Mouse (Mus musculus): ENCODE data around the gene Txndc17.
"Not testable (repeated sequence)": the region's sequence is repeated elsewhere in the genome, so short reads cannot be mapped to it uniquely, and the experiment has no call there.

Txndc17 gene

DNA sequence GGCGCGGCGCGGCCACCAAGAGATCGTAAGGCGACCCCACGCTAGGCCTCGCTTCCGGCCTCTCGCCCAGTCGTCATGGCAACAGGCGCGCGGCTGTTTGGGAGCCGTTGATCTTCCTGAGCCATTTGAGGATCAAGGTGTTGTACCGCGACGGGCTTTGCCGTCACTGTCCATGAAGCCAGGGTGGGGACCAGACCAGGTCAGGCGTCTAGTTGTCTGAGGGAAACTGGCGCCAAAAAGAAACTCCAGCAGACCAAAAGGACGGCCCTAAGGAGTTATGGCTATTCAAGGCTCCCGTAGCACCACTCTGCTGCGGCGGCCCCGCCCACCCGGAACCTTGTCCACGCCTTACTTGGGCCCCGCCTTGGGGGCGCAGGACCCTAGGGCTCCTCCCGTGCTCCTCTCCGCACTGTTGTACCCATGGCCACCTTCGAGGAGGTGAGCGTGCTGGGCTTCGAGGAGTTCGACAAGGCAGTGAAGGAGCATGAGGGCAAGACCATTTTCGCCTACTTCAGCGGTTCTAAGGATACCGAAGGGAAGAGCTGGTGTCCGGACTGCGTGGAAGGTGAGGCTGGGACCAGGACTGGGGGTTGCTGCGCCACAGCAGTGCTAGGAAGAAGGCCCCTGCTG, at the start of gene Txndc17, which contains the start of gene 4933427D14Rik:
TSS of gene Txndc17 (plus strand) at position 344 of the 630 bp plus-strand sequence.
TSS of gene 4933427D14Rik (minus strand) at position 256 of the 630 bp plus-strand sequence.
- in situ Hi-C loops (cut with MboI; ENCODE audit: low sequenced_read_pairs): loop anchor here (25.0 kb wide), 1 partner anchor 530 kb away; no protein-coding TSS in a partner anchor

GRCm38 (mm10) chr11:72163198-72163597, 44.1 kb upstream of the Txndc17 start:
- in situ Hi-C loops (cut with MboI; ENCODE audit: low sequenced_read_pairs): no loop called here

GRCm38 (mm10) chr11:72169871-72170270, 37.5 kb upstream of the Txndc17 start:
- in situ Hi-C loops (cut with MboI; ENCODE audit: low sequenced_read_pairs): no loop called here

DNA sequence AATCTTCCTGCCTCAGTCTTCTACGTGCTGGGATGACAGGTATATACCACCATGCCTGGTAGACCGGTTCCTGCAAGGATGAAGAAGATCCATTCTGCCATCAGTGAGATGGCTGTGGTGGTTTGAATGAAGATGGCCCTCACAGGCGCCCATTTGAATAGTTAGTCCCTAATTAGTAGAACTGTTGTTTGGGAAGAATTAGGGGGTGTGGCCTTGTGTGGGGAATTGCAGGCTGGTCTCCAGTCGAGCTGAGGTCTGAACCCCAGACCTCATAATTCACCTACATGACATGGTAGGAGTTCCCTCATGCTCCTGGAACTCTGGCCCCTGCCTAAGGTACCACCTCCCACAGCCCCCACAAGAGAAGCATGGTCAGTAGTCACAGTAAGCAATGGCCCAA, 35.4 kb upstream of the Txndc17 start:
- in situ Hi-C loops (cut with MboI; ENCODE audit: low sequenced_read_pairs): not testable (repeated sequence)

- in situ Hi-C loops (cut with MboI; ENCODE audit: low sequenced_read_pairs): no loop called here
Measured at GRCm38 (mm10) chr11:72173506-72173905, 33.8 kb upstream of the Txndc17 start.

GRCm38 (mm10) chr11:72174721-72175120, 32.6 kb upstream of the Txndc17 start:
- in situ Hi-C loops (cut with MboI; ENCODE audit: low sequenced_read_pairs): no loop called here

DNA sequence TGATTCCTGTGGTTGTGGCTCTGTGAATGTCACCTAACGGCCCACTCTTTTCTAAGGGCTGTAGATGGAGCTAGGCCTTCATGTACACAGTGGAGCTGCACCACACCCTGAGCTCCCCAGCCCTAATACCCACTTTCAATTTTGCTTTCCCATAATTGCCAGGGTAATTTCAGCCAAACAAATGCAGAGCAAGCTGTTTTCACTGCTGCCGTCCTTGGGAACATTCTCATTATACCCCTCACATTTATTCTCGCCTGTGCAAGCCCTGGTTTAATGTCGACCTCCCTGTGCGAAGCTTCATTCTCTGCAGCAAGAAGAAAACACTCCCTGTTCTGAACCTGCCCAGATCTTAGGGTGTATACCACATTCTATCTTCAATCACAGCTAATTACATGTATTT, 31.4 kb upstream of the Txndc17 start:
- in situ Hi-C loops (cut with MboI; ENCODE audit: low sequenced_read_pairs): no loop called here

- in situ Hi-C loops (cut with MboI; ENCODE audit: low sequenced_read_pairs): no loop called here
Measured at GRCm38 (mm10) chr11:72176553-72176952, 30.8 kb upstream of the Txndc17 start.

DNA sequence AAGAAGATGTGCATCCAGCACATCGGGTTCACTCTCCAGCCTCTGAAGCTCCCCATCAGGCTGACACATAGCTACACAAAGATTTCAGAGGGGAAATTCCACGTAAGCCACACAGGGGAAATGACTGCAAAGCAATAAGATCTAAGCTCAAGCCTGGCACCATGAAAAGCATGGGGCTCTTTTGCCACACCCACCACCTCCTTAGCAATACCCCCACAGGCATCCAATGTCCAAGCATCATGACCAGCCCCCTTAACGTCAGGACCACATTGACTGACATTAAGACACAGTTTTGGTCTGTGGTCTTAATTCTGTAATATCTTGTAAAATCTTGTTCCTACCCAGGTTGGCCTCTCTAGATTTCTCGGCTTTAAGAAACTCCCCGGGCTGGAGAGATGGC, 26.8 kb upstream of the Txndc17 start:
- in situ Hi-C loops (cut with MboI; ENCODE audit: low sequenced_read_pairs): no loop called here

- in situ Hi-C loops (cut with MboI; ENCODE audit: low sequenced_read_pairs): no loop called here
Measured at GRCm38 (mm10) chr11:72181136-72181535, 26.2 kb upstream of the Txndc17 start.

- in situ Hi-C loops (cut with MboI; ENCODE audit: low sequenced_read_pairs): no loop called here
Measured at GRCm38 (mm10) chr11:72184252-72184651, 23.1 kb upstream of the Txndc17 start.

- in situ Hi-C loops (cut with MboI; ENCODE audit: low sequenced_read_pairs): no loop called here
Measured at GRCm38 (mm10) chr11:72190857-72191256, 16.5 kb upstream of the Txndc17 start.

- in situ Hi-C loops (cut with MboI; ENCODE audit: low sequenced_read_pairs): no loop called here
Measured at GRCm38 (mm10) chr11:72194259-72194658, 13.1 kb upstream of the Txndc17 start.

DNA sequence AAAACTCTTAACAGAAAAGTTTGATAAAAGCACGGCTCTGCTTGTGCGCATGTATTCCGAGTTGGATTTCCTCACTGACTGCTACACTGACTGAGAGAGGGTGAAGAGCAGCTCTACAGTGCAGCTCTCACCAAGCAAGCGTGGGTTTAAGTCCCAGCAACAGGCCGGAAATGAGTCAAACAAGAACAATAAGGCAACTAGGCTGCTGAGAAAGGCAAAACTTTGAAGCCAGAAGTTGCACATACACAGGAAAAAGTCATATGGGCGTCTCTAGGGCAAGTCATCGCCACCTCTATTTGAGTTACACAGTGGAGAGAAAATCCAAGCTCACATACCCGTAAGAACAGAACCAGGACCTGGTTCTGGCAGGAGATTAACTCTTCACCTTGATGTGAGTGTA, 10.8 kb upstream of the Txndc17 start:
- in situ Hi-C loops (cut with MboI; ENCODE audit: low sequenced_read_pairs): no loop called here

DNA sequence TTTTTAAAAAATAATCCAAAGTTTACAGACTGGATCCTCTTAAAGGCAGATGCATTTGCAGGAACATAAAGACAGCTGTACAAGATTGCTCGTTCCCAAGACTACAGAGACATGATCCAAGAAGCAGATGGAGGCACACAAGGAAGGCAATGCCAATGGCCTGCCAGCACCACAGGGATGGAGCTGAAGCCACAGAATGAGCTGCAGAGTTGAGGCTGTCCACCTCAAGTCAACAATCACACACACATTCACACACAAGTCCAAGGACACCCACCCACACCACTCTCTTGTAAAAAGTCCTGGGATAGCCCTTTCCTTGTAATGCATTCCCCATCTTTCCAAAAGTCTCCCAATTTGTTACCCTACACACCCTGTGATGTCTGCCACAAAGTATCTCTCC, 3.9 kb upstream of the Txndc17 start:
- in situ Hi-C loops (cut with MboI; ENCODE audit: low sequenced_read_pairs): loop anchor here (25.0 kb wide), 1 partner anchor 534 kb away; no protein-coding TSS in a partner anchor

DNA sequence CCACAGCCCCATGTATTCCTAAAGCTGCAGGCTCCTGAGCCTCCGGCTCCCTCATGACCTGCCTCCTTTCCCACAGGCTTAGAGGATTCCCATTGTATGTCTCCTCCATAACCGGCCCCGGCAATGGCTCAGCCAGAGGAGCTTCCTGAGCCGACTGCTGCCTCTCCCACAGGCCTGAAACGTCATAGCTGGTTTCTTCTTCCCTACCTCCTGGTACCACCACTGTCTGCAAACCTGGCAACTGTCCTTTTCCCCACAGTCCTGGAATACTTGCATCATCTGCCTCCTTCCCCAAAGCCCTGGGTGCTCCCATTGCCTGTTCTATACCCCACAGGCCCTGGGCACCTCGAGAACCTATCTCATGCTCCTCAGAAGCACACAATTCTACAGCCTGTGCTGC, 2.1 kb upstream of the Txndc17 start:
- in situ Hi-C loops (cut with MboI; ENCODE audit: low sequenced_read_pairs): loop anchor here (25.0 kb wide), 1 partner anchor 532 kb away; no protein-coding TSS in a partner anchor

GRCm38 (mm10) chr11:72206341-72207203, 775 bp upstream of the Txndc17 start, which contains the start of gene Gm43951:
Gm43951 (minus strand) TSS chr11:72206840.
- in situ Hi-C loops (cut with MboI; ENCODE audit: low sequenced_read_pairs): loop anchor here (25.0 kb wide), 1 partner anchor 531 kb away; no protein-coding TSS in a partner anchor

- in situ Hi-C loops (cut with MboI; ENCODE audit: low sequenced_read_pairs): loop anchor here (25.0 kb wide), 1 partner anchor 529 kb away; no protein-coding TSS in a partner anchor
Measured at GRCm38 (mm10) chr11:72207834-72208377, 559 bp downstream of the Txndc17 start.

- in situ Hi-C loops (cut with MboI; ENCODE audit: low sequenced_read_pairs): loop anchor here (10.0 to 25.0 kb wide), 2 partner anchors 350 to 523 kb away; no protein-coding TSS in a partner anchor
Measured at GRCm38 (mm10) chr11:72214591-72215409, 7.5 kb downstream of the Txndc17 start.

DNA sequence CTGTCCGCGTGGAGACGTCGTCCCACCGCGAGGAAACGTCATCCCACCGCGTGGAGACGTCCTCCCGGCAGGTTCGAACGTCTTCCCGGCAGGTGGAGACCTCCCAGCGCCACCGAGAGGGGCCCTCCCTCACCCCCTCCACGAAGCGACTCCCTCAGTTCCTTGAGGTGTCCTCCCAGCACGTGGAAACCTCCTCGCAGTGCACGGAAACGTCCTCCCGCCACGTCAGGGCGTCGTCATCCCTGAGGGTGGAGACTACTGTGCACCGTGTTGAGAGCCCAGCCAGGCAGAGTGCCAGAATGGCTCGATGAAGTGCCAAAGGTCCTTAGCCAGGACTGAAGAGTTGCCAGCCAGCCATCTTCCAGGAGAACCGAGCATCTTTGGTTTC, 8.1 kb downstream of the Txndc17 start, which contains the start of gene Med31:
TSS of gene Med31 (minus strand) at position 183 of the 388 bp plus-strand sequence.
- in situ Hi-C loops (cut with MboI; ENCODE audit: low sequenced_read_pairs): loop anchor here (10.0 to 25.0 kb wide), 2 partner anchors 349 to 522 kb away; no protein-coding TSS in a partner anchor
